Mouse (Mus musculus) small intestine, adult 2 months (tissue): ENCODE data around the gene AI464131.

Experiments used
- CTCF ChIP-seq: fragments of 200-500 bp; IDR thresholded peaks from 2 replicates; pipeline ENCODE4 v1.5.1; 2012; ENCODE audit warnings: low read depth, mild to moderate bottlenecking, control low read depth, inconsistent platforms, low read length, moderate library complexity, mixed read lengths; ENCODE audit not compliant: insufficient replicate concordance, insufficient read length; ENCODE audit errors: extremely low read depth
- POLR2A ChIP-seq: fragments of 200-500 bp; IDR thresholded peaks from 2 replicates; pipeline ENCODE4 v1.6.1; 2012; ENCODE audit warnings: low read depth, mild to moderate bottlenecking, control low read depth, inconsistent platforms, low read length, moderate library complexity

- TF ChIP-seq CTCF (no peak), POLR2A (no peak)
Measured at GRCm38 (mm10) chr4:41523839-41524238, 21.0 kb upstream of the AI464131 start.
